Mouse (Mus musculus) limb, embryonic 12.5 days (tissue): ENCODE data around the gene Mfsd4b4. TPM values are rescaled to one million over a fixed set of nuclear protein-coding genes. Genes with fewer than 3 reads are reported as not detected.
A peak's percentile ranks its signal among the peaks of the same experiment; 100 is the strongest.
"Not testable (repeated sequence)": the region's sequence is repeated elsewhere in the genome, so short reads cannot be mapped to it uniquely, and the experiment has no call there.

Source experiments
- ATAC-seq: fragments of 200-750 bp; cut with Nextera tagmentation; 2 replicates; pipeline ENCODE4 v1.8.0; 2017; ENCODE audit warnings: low read depth, moderate TSS enrichment; ENCODE audit not compliant: insufficient number of reproducible peaks, insufficient read depth, low FRiP score, low TSS enrichment
- H3K27ac ChIP-seq: fragments of 300-500 bp; sonication (generic); 2 replicates; pipeline ENCODE4 v1.5.1; 2016; ENCODE audit warnings: mild to moderate bottlenecking, moderate library complexity
- H3K27me3 ChIP-seq: fragments of 300-500 bp; sonication (generic); 2 replicates; pipeline ENCODE4 v1.6.1; 2016; ENCODE audit warnings: mild to moderate bottlenecking, moderate library complexity
- H3K36me3 ChIP-seq: fragments of 300-500 bp; sonication (generic); 2 replicates; pipeline ENCODE4 v1.6.1; 2016; ENCODE audit warnings: mild to moderate bottlenecking, moderate library complexity
- H3K4me1 ChIP-seq: fragments of 300-500 bp; sonication (generic); replicated peaks from 2 replicates; pipeline ENCODE4 v1.6.1; 2016
- H3K4me2 ChIP-seq: fragments of 300-500 bp; sonication (generic); 2 replicates; pipeline ENCODE4 v1.6.1; 2016; ENCODE audit warnings: mild to moderate bottlenecking, moderate library complexity
- H3K4me3 ChIP-seq: fragments of 300-500 bp; sonication (generic); replicated peaks from 2 replicates; pipeline ENCODE4 v1.5.1; 2016; ENCODE audit warnings: mild to moderate bottlenecking
- H3K9ac ChIP-seq: fragments of 300-500 bp; sonication (generic); replicated peaks from 2 replicates; pipeline ENCODE4 v1.6.1; 2016; ENCODE audit warnings: mild to moderate bottlenecking, moderate library complexity
- H3K9me3 ChIP-seq: fragments of 300-500 bp; sonication (generic); 2 replicates; pipeline ENCODE4 v1.6.1; 2016; ENCODE audit warnings: mild to moderate bottlenecking, moderate library complexity
- WGBS: fragments of 180-500 bp; shearing (Covaris S2); methylation state at CpG from one replicate; pipeline ENCODE4 v1.1.7; 2016; 5-methylcytosine and 5-hydroxymethylcytosine counted together
- polyA plus RNA-seq: library from polyadenylated mRNA; unstranded; fragments of >200 nt; fragmentation: Nextera tagmentation; extraction: Ambion mirVana; gene quantifications from 2 replicates; pipeline ENCODE4 v1.2.1, GENCODE M21; 2016

Gene Mfsd4b4
- 6.8 and 6.9 TPM in 2 replicates for polyA plus RNA-seq

- Histone ChIP-seq H3K4me2 (peak within 1 kb of the TSS; percentile 70), H3K27me3 (no peaks in the 10 kb centered on the region), H3K27ac (peak within 1 kb of the TSS; percentile 89), H3K9ac (peak within 1 kb of the TSS; percentile 89), H3K9me3 (no peaks in the 10 kb centered on the region), H3K4me3 (peak within 1 kb of the TSS; percentile 74), H3K36me3 (no peaks in the 10 kb centered on the region), H3K4me1 (0 out of 2 replicates have a peak, but pooled peaks cover 6% of the 10 kb centered on the region)
- WGBS, result under 1% methylated on average over 41 of the region's 41 CpGs
- peak; percentile 92 for ATAC-seq
Observed at GRCm38 (mm10) chr10:39898874-39899371, at the start of gene Mfsd4b4. Gene Mfsd4b4, minus strand, starts transcription at chr10:39899238.

GRCm38 (mm10) chr10:39947195-39947594, 48.2 kb upstream of the Mfsd4b4 start:
- H3K36me3 ChIP-seq, H3K9me3 ChIP-seq, H3K4me3 ChIP-seq, H3K4me2 ChIP-seq, H3K4me1 ChIP-seq, H3K27ac ChIP-seq, H3K9ac ChIP-seq, ATAC-seq, H3K27me3 ChIP-seq: not testable (repeated sequence)
- WGBS, result 70% methylated on average over 3 of the region's 3 CpGs

- no peak overlapping the region for H3K4me2 ChIP-seq
- no peak overlapping the region for H3K27ac ChIP-seq
- no peak overlapping the region for H3K4me3 ChIP-seq
- no peak for ATAC-seq
- H3K4me1 ChIP-seq, result no peaks in the 10 kb centered on the region
- no peaks in the 10 kb centered on the region for H3K36me3 ChIP-seq
- 0 out of 2 replicates have a peak overlapping the region, but pooled peaks have one; percentile 27 for H3K9ac ChIP-seq
- no peaks in the 10 kb centered on the region for H3K9me3 ChIP-seq
- H3K27me3 ChIP-seq, result no peaks in the 10 kb centered on the region
- 77% methylated on average over 7 of the region's 7 CpGs for WGBS
Observed at GRCm38 (mm10) chr10:39936553-39936952, 37.5 kb upstream of the Mfsd4b4 start.

- no peak for ATAC-seq
- Histone ChIP-seq H3K36me3 (no peaks in the 10 kb centered on the region), H3K27ac (no peak within 1 kb of the TSS), H3K4me1 (peaks cover 12% of the 10 kb centered on the region), H3K9ac (peak within 1 kb of the TSS; percentile 59), H3K4me3 (peak within 1 kb of the TSS; percentile 45), H3K27me3 (peaks cover 27% of the 10 kb centered on the region), H3K9me3 (no peaks in the 10 kb centered on the region), H3K4me2 (peak within 1 kb of the TSS; percentile 81)
- WGBS, result 2% methylated on average over 33 of the region's 41 CpGs
Observed at GRCm38 (mm10) chr10:39926616-39927139, 27.6 kb upstream of the Mfsd4b4 start, which contains the start of gene Mfsd4b2. Gene Mfsd4b2, minus strand, starts transcription at chr10:39926923.

- H3K4me3 ChIP-seq, result not testable (repeated sequence)
Observed at GRCm38 (mm10) chr10:39924556-39924955, 25.5 kb upstream of the Mfsd4b4 start.

GRCm38 (mm10) chr10:39912616-39913015, 13.6 kb upstream of the Mfsd4b4 start:
- H3K27ac ChIP-seq, result no peak overlapping the region
- no peak overlapping the region for H3K4me2 ChIP-seq
- ATAC-seq, result no peak

More at GRCm38 (mm10) chr10:39924556-39924955, 25.5 kb upstream of the Mfsd4b4 start:
- H3K4me2 ChIP-seq, H3K9me3 ChIP-seq, H3K9ac ChIP-seq, H3K36me3 ChIP-seq, ATAC-seq, H3K27ac ChIP-seq: not testable (repeated sequence)
- Histone ChIP-seq H3K4me1 (peaks cover 14% of the 10 kb centered on the region), H3K27me3 (peaks cover 27% of the 10 kb centered on the region)
- WGBS, result 74% methylated on average over 8 of the region's 8 CpGs

GRCm38 (mm10) chr10:39908768-39909441, 9.9 kb upstream of the Mfsd4b4 start:
- Histone ChIP-seq H3K4me1 (no peaks in the 10 kb centered on the region), H3K27ac (no peak overlapping the region), H3K4me2 (no peak overlapping the region), H3K9ac (no peak overlapping the region), H3K9me3 (no peaks in the 10 kb centered on the region), H3K27me3 (no peaks in the 10 kb centered on the region), H3K36me3 (no peaks in the 10 kb centered on the region), H3K4me3 (no peak overlapping the region)
- WGBS, result 67% methylated on average over 13 of the region's 13 CpGs
- no peak for ATAC-seq

More at GRCm38 (mm10) chr10:39912616-39913015, 13.6 kb upstream of the Mfsd4b4 start:
- no peaks in the 10 kb centered on the region for H3K4me1 ChIP-seq
- no peak overlapping the region for H3K4me3 ChIP-seq
- H3K9ac ChIP-seq, result no peak overlapping the region
- no peaks in the 10 kb centered on the region for H3K27me3 ChIP-seq
- no peaks in the 10 kb centered on the region for H3K9me3 ChIP-seq
- H3K36me3 ChIP-seq, result no peaks in the 10 kb centered on the region

GRCm38 (mm10) chr10:39906799-39907658, 8.0 kb upstream of the Mfsd4b4 start:
- ATAC-seq, result no peak
- H3K27ac ChIP-seq, result no peak overlapping the region

GRCm38 (mm10) chr10:39904191-39904590, 5.2 kb upstream of the Mfsd4b4 start:
- no peaks in the 10 kb centered on the region for H3K27me3 ChIP-seq
- H3K4me3 ChIP-seq, result no peak overlapping the region
- no peaks in the 10 kb centered on the region for H3K36me3 ChIP-seq
- H3K9ac ChIP-seq, result no peak overlapping the region
- H3K4me1 ChIP-seq, result no peaks in the 10 kb centered on the region
- no peak for ATAC-seq
- no peak overlapping the region for H3K4me2 ChIP-seq
- no peak overlapping the region for H3K27ac ChIP-seq
- no peaks in the 10 kb centered on the region for H3K9me3 ChIP-seq
- 70% methylated on average over 3 of the region's 3 CpGs for WGBS

More at GRCm38 (mm10) chr10:39906799-39907658, 8.0 kb upstream of the Mfsd4b4 start:
- Histone ChIP-seq H3K9ac (no peak overlapping the region), H3K36me3 (no peaks in the 10 kb centered on the region), H3K4me2 (no peak overlapping the region), H3K4me3 (no peak overlapping the region), H3K9me3 (no peaks in the 10 kb centered on the region), H3K4me1 (no peaks in the 10 kb centered on the region), H3K27me3 (no peaks in the 10 kb centered on the region)
- WGBS, result 79% methylated on average over 10 of the region's 10 CpGs

GRCm38 (mm10) chr10:39896503-39896902, 2.5 kb downstream of the Mfsd4b4 start:
- Histone ChIP-seq H3K4me1 (0 out of 2 replicates have a peak, but pooled peaks cover 6% of the 10 kb centered on the region), H3K27ac (no peak overlapping the region), H3K27me3 (no peaks in the 10 kb centered on the region), H3K9me3 (no peaks in the 10 kb centered on the region), H3K4me2 (no peak overlapping the region), H3K4me3 (no peak overlapping the region), H3K9ac (no peak overlapping the region), H3K36me3 (peaks cover 3% of the 10 kb centered on the region; the same call in 1 of the 2 replicates)
- 88% methylated on average over 5 of the region's 5 CpGs for WGBS
- ATAC-seq, result no peak
